Mouse (Mus musculus): Measurements from ENCODE around the gene Hmgcs2. TPM values are rescaled to one million over a fixed set of nuclear protein-coding genes. Genes with fewer than 3 reads are reported as not detected.

Gene Hmgcs2
- total and polyA plus RNA-seq, 2 experiments from 2014 or later: 24.8 to 36.3 TPM

DNA sequence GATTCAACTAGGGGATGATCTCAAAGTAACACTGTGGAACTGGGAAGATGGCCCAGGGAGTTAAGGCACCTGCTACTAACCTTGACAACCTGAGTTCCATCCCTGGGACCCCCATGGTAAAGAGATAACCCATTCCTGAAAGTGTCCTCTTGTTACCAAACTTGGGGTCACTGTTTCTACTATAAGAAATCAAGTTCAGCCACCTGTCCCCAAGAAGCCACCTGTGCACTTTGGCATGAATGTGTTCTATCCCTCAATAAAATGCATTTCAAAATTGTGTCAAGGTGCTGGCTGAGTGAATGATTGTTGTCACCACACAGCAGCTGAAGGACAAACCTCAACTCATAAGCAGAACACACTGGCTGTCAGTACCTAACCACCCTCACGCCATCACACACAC lies 30.2 kb downstream of the Hmgcs2 start:
- Histone ChIP-seq H3K9ac (replicated peaks; ENCODE audit: low read length, poor library complexity, severe bottlenecking) (no peak overlapping the region), H3K9me3 (ENCODE audit: low read length) (no peaks in the 10 kb centered on the region), H3K4me2 (ENCODE audit: low read depth, low read length, poor library complexity, severe bottlenecking) (no peak overlapping the region), H3K4me1 (ENCODE audit: insufficient read depth, low read length) (no peaks in the 10 kb centered on the region), H3K27me3 (ENCODE audit: insufficient read depth, low read length) (no peaks in the 10 kb centered on the region), H3K4me3 (ENCODE audit: low read depth, low read length) (no peak overlapping the region), H3K36me3 (ENCODE audit: insufficient read depth, low read length) (no peaks in the 10 kb centered on the region), H3K27ac (ENCODE audit: low read depth, low read length) (no peak overlapping the region)
- ATAC-seq (ENCODE audit: low FRiP score): no peak
- TF ChIP-seq CTCF (IDR thresholded peaks at IDR 0.05): no peak
- WGBS: 93% methylated on average over 1 of the region's 1 CpGs
- DNase-seq (ENCODE audit: low spot score): no peak

DNA sequence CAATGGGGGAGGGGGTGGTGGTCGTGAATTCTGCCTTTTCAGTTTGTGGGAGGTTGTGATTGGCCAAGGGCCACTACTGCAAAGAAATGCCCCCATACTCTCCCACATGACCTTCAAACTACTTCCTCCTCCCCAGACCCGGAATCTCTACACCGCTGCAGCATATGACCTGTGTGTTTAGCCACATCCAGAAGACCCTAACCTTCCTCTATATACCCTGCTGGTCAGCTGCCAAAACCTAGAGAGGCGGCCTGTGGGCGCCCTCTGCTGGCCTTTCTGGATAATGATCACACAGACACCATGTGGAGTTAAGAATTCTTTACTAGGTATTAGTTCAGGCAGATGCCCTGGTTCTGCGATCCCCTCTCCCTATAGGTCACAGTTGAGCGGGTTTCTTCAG lies 32.6 kb downstream of the Hmgcs2 start:
- no peaks in the 10 kb centered on the region for H3K4me1 ChIP-seq (ENCODE audit: insufficient read depth, low read length)
- TF ChIP-seq CTCF (IDR thresholded peaks at IDR 0.05): peak; percentile 80
- no peaks in the 10 kb centered on the region for H3K27me3 ChIP-seq (ENCODE audit: insufficient read depth, low read length)
- H3K9ac ChIP-seq (replicated peaks; ENCODE audit: low read length, poor library complexity, severe bottlenecking): no peak overlapping the region
- H3K4me3 ChIP-seq (ENCODE audit: low read depth, low read length): no peak overlapping the region
- ATAC-seq (ENCODE audit: low FRiP score) (peak; percentile 70; the same call in 1 of the 2 replicates), DNase-seq (ENCODE audit: low spot score) (peak; percentile 80)
- 17% methylated on average over 6 of the region's 7 CpGs for WGBS
- H3K9me3 ChIP-seq (ENCODE audit: low read length): no peaks in the 10 kb centered on the region
- H3K36me3 ChIP-seq (ENCODE audit: insufficient read depth, low read length): no peaks in the 10 kb centered on the region
- no peak overlapping the region for H3K4me2 ChIP-seq (ENCODE audit: low read depth, low read length, poor library complexity, severe bottlenecking)
- H3K27ac ChIP-seq (ENCODE audit: low read depth, low read length): no peak overlapping the region

DNA sequence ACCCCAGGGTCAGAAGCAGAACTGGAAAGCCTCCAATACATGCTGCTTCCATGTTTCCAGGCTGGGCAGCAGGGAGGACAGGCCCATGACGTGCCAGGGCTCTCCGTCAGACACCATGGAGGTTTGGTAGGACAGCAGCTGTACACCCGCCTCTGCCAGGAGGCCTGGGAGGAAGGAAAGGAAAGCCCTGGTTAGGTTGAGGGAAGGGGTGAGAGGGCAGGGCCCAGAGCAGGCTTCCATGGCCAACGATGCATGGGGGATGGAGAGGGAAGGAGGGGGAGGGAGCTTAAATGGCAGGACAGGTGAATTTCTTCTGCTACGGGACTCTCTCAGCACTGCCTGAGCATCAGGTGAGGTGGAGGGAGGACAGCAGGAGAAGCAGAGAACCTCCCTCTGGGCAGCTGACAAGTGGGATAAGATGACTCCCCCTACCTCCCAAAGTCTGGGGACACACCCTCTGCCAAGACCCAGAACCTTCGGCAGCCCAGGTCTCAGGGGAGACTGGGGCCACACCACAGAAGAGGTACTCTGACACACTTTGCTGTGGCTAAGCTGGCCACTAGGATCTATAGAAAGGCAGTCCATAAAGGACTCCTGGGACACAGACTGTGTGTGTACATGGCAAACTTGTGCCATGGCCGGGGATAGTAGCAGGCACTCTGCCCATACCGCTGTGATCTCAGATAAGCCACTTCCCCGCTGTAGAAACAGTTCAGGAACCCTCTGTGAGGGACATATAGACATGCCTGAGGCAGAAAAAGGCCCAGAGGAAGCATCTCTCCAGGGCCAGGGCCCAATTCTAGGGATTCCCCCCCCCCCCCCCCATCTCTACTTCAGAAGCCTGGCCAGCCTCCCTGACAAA lies 33.3 kb downstream of the Hmgcs2 start:
- no peak overlapping the region for H3K27ac ChIP-seq (ENCODE audit: low read depth, low read length)
- H3K9ac ChIP-seq (replicated peaks; ENCODE audit: low read length, poor library complexity, severe bottlenecking): no peak overlapping the region
- WGBS: 63% methylated on average over 9 of the region's 9 CpGs

DNA sequence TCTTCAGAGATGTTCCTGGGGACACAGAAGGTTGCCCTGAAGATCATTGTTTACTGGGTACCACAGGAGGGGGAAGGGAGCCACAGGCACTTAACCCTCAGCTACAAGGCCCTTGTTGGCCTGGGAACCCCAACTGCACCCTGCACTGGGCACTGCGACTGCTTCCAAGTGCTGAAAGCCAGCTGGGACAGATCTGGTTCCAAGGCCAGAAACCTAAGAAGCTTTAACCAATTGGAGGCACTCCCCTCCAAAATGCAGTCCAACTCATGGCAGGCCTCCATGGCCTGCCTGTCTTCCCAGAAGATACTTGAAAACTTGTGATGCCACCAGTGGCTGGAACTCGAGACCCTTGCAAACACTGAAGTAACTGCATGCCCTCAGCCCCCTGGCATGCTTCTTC lies 34.9 kb downstream of the Hmgcs2 start:
- DNase-seq (ENCODE audit: low spot score) (no peak), ATAC-seq (ENCODE audit: low FRiP score) (no peak)
- TF ChIP-seq CTCF (IDR thresholded peaks at IDR 0.05): no peak
- Histone ChIP-seq H3K9ac (replicated peaks; ENCODE audit: low read length, poor library complexity, severe bottlenecking) (no peak overlapping the region), H3K4me2 (ENCODE audit: low read depth, low read length, poor library complexity, severe bottlenecking) (no peak overlapping the region), H3K27me3 (ENCODE audit: insufficient read depth, low read length) (no peaks in the 10 kb centered on the region), H3K27ac (ENCODE audit: low read depth, low read length) (no peak overlapping the region), H3K9me3 (ENCODE audit: low read length) (no peaks in the 10 kb centered on the region), H3K4me1 (ENCODE audit: insufficient read depth, low read length) (no peaks in the 10 kb centered on the region), H3K4me3 (ENCODE audit: low read depth, low read length) (no peak overlapping the region), H3K36me3 (ENCODE audit: insufficient read depth, low read length) (no peaks in the 10 kb centered on the region)
- whole genome bisulfite sequencing: 81% methylated on average over 2 of the region's 2 CpGs

More for the DNA sequence above, 33.3 kb downstream of the Hmgcs2 start:
- no peaks in the 10 kb centered on the region for H3K27me3 ChIP-seq (ENCODE audit: insufficient read depth, low read length)
- DNase-seq (ENCODE audit: low spot score) (no peak), ATAC-seq (ENCODE audit: low FRiP score) (peak; percentile 6; the same call in 1 of the 2 replicates)
- no peaks in the 10 kb centered on the region for H3K36me3 ChIP-seq (ENCODE audit: insufficient read depth, low read length)
- H3K4me1 ChIP-seq (ENCODE audit: insufficient read depth, low read length): no peaks in the 10 kb centered on the region
- no peaks in the 10 kb centered on the region for H3K9me3 ChIP-seq (ENCODE audit: low read length)
- TF ChIP-seq CTCF (IDR thresholded peaks at IDR 0.05): no peak
- H3K4me2 ChIP-seq (ENCODE audit: low read depth, low read length, poor library complexity, severe bottlenecking): no peak overlapping the region
- no peak overlapping the region for H3K4me3 ChIP-seq (ENCODE audit: low read depth, low read length)

DNA sequence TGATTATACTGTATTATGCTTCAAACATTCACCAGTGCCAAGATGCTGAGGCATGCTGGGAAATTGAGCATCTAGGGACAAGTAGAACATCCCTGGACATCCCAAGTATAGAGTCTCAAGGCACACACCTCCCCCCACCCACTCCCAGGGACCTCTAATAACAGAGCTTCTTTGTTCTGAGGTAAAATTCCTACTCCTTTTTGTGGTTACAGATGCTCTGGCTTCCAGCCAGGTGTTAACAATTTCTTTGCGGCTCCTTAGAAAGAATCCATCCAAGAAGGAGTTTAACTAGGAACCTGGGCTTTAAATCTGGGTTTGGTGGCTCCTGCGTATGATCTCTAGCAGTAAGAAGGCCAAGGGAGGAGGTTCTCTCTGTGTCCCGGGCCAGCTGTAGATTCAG lies 36.9 kb downstream of the Hmgcs2 start:
- no peaks in the 10 kb centered on the region for H3K4me1 ChIP-seq (ENCODE audit: insufficient read depth, low read length)
- no peak overlapping the region for H3K4me2 ChIP-seq (ENCODE audit: low read depth, low read length, poor library complexity, severe bottlenecking)
- no peaks in the 10 kb centered on the region for H3K36me3 ChIP-seq (ENCODE audit: insufficient read depth, low read length)
- no peak overlapping the region for H3K4me3 ChIP-seq (ENCODE audit: low read depth, low read length)
- no peak overlapping the region for H3K27ac ChIP-seq (ENCODE audit: low read depth, low read length)
- H3K27me3 ChIP-seq (ENCODE audit: insufficient read depth, low read length): no peaks in the 10 kb centered on the region
- DNase-seq (ENCODE audit: low spot score) (no peak), ATAC-seq (ENCODE audit: low FRiP score) (no peak)
- no peak overlapping the region for H3K9ac ChIP-seq (replicated peaks; ENCODE audit: low read length, poor library complexity, severe bottlenecking)
- no peaks in the 10 kb centered on the region for H3K9me3 ChIP-seq (ENCODE audit: low read length)
- 49% methylated on average over 3 of the region's 3 CpGs for WGBS
- TF ChIP-seq CTCF (IDR thresholded peaks at IDR 0.05): no peak

DNA sequence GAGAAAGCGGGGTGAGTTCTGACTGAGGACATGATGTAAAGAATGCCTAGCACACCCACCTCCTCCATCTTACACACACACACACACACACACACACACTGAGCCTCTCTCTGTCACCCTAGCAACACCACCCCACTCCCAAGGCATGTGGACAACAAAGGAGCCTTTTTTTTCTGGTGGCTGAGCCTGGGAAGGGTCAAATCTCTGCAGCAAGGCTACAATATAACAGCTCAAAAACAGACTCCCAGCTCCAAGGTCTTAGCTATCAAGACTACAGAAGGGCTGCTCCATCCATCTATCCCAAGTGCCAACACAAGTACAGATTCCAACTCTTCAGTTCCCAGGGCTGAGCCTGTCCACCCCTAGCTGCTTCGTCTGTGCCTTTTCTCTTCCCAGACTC lies 39.0 kb downstream of the Hmgcs2 start:
- Histone ChIP-seq H3K4me2 (ENCODE audit: low read depth, low read length, poor library complexity, severe bottlenecking) (no peak overlapping the region), H3K27ac (ENCODE audit: low read depth, low read length) (no peak overlapping the region), H3K9me3 (ENCODE audit: low read length) (no peaks in the 10 kb centered on the region), H3K4me3 (ENCODE audit: low read depth, low read length) (no peak overlapping the region), H3K4me1 (ENCODE audit: insufficient read depth, low read length) (no peaks in the 10 kb centered on the region), H3K36me3 (ENCODE audit: insufficient read depth, low read length) (no peaks in the 10 kb centered on the region), H3K27me3 (ENCODE audit: insufficient read depth, low read length) (no peaks in the 10 kb centered on the region), H3K9ac (replicated peaks; ENCODE audit: low read length, poor library complexity, severe bottlenecking) (no peak overlapping the region)
- TF ChIP-seq CTCF (IDR thresholded peaks at IDR 0.05): no peak
- ATAC-seq (ENCODE audit: low FRiP score): peak; percentile 85
- peak; percentile 87 for DNase-seq (ENCODE audit: low spot score)
- 35% methylated on average over 2 of the region's 2 CpGs for WGBS
